Mouse (Mus musculus): ENCODE data around the gene Fbxw17.
"Not testable (repeated sequence)": the region's sequence is repeated elsewhere in the genome, so short reads cannot be mapped to it uniquely, and the experiment has no call there.

Gene Fbxw17

DNA sequence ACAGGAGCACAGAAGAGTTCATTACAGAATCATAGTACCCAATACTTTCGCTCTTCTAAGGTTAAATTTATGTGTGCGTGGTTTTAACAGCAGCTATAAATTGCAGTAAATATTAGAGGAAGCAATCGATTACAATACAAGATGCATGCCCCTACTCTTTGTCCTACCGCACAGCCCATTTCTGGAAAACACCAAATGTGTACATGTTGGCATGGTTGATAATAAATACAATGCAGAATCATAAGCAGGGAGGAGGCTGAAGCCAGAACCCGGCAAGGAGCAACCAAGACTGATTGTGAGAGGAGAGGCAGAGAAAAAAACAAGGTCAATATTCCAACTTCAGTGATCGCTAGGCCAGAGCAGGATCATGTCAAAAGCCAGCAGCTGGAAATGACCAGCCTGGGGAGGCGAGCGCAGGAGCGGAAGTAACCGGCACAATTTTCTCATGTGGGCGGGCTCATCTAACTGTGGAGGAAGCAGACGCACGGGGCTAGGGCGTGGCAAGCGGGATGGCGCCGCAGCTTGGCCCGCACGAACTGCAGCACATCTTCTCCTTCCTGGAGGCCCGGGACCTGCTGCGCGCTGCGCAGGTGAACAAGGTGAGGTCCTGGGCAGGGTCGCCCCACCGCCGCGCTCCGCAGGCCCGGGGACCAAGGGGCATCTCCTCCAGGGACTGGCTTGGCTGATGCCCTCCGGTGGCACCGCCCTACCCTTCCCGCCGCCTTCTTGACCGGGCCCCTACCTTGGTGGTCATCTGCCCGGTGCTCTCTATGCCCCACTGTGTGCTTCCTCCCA is at the start of gene Fbxw17:
Fbxw17 (plus strand) TSS at position 476 of the 795 bp plus-strand sequence.
- peak; percentile 77 for DNase-seq

DNA sequence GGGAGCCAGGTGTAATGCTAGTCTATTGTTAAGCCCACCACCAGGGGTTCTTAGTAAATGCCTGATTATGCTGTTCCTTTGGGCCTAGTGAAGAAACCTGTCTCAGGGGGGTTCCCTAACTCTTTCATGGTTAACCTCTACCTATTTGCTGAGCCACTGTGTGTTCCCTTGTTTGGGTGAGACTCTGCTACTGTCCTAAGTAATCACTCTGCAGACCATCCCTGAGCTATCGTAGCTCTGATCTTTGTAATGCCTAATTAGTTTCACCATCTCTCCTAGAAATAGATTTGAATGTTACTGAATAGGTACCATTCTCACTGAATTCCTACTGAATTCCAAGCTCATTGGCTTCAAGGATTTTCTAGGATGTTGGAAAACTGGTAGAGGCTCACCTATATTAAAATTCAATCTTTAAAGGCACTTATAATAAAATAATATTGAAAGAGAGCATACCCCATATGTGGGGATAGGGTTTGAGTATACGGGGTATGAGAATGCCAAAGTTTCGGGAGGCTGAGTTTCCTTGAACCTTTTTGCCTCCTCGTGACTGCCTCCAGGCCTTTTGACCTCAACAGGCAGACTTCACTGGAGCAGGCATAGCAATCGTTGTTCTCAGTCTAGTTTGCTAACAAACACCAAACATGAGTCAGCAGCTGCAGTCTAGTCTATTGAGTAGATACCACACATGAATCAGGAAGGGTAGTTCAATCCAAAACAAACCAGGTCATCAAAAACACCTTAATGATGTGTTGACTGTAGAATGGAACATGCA is 44.5 kb upstream of the Fbxw17 start:
- DNase-seq: not testable (repeated sequence)

DNA sequence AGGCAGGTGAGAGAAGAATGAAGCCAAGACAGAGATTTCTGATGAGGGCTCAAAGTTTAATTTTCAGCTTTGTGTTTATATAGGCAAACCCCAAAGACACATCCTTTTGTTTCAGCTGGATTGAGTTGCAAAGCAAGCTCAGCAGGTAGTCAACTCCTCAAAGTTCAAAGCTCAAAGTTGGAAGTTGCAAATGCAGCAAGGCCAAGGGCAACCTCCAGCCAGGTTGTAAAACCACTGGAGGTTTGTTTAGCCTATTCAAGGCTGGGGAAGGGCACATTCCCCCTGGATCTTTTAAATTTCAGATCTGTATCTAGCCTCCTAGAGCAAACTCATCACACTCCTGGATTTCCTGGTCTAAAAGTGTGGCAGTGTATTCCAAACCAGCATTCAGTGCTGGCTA is 28.5 kb upstream of the Fbxw17 start:
- not testable (repeated sequence) for DNase-seq

DNA sequence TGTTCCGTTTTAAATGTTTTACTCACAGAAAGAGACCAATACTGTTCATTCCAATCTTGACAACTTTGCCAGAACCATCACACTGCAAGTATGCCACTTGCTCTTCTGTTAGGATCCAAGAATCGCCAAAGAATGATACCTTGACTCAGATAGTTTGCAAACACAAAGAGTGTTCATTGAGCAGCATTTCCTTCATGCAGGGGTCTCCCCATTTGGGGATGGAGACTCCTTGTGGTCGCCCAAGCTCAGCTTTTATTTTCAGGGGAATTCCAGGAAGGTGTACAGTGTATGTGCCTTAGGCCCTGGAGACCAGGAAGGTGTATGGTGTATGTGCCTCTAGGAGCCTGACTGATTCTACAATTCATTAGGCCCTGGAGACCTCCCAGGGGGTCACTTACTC is 757 bp downstream of the Fbxw17 start:
- DNase-seq: no peak

DNA sequence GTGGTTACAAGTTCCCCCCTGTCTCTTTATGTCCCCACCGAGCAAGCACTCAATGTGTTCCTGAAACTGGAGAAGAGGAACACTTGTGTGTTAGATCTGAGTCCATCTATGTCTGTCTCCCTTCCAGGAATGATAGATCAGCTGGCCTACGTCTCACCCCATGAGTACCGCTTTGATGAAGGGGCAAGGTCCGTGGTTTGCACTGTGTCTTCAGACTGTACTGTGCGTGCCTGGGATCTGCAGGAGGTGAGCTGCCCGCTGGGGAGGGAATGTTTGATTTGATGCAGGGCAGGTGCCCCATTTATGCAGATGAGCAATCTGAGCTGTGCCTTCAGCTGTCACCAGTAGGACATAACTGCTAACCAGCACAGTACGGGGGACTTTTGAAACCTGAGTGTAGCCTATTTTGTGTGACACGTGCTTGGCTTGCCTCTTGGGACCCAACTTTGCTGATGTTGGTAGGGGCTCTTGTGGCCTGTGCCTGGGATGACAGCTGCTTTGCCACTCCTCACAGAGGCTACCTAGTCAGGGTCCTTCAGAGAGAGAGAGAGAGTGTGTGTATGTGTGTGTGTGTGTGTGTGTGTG is 6.1 kb downstream of the Fbxw17 start:
- DNase-seq: no peak

DNA sequence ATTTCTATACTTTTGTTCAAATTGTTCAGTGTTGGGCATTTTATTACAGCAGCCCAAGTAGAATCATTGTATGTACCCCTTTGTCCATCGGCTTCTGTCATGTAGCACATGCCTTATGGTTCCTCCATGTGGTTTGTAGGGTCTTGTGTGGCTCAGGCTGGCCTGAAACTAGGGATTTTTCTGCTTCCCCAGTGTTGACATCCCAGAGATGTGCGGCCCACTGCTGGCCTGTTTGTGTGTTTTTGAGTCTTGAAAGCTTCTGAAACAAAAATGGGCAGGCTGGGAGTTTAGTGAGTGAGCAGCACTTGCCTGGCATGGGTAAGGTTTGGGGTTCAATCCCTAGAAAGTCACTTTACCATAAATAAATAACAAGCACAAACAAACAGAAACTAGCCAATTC is 6.9 kb downstream of the Fbxw17 start:
- no peak for DNase-seq

DNA sequence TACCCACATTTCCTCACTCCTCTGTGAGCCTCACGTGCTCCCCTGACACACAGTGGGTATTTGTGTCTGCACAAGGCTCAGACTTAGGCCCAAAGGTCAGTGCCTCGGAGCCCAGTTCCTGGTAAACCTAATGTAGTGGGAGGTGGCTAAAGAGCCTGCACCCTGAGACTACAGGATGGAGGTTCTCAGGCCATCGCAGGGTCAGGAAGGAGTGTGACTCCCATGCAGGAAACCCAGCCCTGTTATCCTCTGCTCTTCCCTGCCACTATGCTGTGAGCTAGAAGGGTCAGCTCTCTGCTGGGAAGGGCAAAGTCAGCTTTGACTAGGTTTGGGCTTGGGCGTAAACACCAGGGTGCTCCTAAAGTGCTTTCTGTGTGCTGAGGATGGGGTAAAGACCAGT is 9.0 kb downstream of the Fbxw17 start:
- no peak for DNase-seq

DNA sequence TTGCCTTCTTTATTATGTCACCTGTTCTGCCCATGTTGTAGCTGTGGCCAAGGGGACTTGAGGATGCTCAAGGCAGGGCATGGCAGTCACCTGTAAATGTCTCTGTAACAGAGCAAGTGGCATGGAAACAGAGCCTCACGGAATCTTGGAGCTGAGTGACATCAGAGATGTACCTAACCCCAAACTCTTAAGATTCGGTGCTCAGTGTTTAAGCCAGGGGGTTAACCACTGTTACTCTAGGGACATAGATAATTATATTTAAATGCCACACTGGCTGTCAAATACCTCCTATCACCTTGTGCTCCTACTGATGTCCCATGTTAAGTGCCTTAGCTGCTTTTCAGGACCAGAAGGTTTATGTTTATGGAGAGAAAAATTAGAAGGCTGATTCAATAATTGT is 26.1 kb downstream of the Fbxw17 start, which contains the start of gene Gm47429:
Gm47429 (minus strand) TSS at position 101 of the 400 bp plus-strand sequence.
- DNase-seq: no peak

DNA sequence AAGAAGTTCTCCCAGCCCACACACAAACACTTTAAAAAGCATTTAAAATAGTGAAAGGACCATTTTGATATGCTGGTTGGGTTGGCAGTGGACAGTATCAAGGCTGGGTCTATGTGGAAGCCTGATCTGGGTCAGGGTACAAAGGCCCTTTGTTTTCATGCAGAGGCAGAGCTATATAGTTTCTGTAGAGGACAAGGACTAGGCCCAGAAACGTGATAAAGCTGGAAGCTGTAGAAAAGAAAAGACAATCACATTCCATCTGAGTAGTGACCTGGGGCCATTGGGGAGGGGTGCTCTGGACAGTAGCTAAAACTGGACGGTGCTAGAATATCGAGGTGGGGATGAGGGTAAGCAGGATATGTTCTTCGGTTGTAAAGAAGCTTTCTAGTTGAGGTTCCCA is 27.6 kb downstream of the Fbxw17 start:
- DNase-seq: no peak

DNA sequence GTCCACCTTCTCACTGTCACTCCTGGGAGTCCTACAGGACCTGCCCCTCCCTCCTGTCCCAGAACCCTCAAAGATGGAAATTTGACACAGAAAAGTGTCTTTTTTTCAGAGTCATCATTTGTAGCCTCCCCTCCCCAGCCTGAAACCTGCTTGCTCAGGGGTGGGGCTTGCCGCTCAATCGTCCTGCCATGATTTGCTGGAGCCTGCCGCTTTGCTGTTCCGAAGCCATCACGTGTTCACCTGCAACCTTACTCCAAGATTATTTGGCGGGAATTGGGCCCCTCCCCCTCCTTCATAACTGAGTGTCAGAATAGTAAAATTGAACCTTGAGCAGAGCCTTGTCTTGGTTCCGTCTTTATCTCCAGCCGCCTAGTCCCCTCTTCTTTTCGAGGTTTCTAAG is 34.6 kb downstream of the Fbxw17 start:
- DNase-seq: not testable (repeated sequence)

DNA sequence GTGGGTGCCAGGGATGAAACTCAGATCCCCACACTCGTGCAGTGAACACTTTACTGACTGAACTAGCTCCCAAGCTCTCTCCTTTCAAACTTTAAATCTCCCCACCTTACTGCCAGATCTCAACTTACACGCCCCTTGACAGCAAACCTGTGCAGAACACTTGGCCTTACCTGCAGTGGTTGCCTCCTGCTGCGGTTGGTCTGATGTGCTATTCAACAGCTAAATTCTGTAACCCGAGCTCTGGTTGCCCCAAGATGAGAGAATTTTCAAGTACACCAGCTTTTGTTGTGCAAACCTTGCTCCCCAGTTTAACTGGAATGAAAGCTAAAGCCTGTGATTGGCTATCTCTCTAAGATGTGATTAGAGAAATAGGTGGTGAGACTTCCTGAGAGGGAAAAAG is 35.8 kb downstream of the Fbxw17 start:
- no peak for DNase-seq

DNA sequence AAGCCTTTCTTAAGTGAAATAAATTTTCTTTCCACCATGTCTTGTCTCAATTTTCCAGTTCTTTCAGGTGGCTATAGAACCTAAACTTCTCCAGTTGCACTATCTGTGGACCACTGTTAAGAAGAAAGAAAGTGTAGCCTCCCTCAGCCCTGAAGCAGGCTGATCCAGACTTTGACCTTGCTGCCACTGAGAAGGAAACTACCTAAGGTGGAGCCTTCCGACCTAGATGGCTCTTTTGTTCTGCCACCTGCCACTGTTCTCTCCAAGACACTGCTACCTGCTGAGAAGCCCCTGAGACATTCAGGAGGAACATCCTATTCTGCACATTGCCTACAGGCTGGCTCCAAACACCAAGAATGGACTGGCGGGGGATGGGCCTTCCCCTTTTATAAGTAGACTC is 42.8 kb downstream of the Fbxw17 start:
- DNase-seq: not testable (repeated sequence)

DNA sequence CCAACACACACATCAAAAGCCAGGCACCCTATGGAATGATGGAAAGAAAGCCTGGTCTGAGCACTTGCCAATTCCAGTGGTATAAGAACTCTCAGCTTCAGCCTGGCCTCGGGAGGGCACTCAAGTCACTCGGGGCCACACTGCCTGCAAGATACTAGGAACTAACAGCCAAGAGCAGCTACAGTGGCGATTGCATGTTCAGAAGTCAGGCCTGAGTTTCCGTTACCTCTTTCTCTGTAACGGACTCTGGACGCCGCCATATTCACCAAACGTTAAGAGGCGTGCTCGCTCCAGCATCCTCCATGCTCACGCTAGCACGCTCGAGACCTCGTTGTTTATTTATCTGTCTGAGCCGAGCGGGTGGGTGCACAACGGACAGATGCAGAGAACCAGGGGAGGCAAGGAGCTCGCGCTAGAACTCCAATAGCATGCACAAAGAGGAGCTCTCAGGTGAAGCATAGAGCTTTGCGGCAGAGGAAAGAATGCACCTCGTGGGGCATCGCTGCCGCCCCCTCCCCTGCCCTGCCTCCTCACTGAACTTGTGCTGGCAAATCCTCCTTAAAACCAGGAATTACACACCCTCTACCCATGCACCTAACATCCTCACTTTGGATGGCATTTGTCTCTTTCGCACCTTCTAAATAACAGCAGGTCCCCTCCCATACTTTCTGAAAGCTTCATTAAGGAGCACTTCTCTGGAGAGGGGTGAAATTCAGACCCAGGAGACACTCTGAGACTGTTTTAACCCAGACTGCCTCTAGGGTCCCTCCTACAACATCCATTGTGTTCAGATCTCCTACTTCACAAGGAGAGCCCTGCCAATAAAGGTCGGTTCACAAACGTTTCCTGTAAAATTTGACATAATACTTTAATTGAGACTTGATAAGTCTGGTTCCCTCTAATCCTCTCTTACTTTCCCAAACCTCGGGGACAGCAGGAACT is 47.2 kb downstream of the Fbxw17 start:
- no peak for DNase-seq

DNA sequence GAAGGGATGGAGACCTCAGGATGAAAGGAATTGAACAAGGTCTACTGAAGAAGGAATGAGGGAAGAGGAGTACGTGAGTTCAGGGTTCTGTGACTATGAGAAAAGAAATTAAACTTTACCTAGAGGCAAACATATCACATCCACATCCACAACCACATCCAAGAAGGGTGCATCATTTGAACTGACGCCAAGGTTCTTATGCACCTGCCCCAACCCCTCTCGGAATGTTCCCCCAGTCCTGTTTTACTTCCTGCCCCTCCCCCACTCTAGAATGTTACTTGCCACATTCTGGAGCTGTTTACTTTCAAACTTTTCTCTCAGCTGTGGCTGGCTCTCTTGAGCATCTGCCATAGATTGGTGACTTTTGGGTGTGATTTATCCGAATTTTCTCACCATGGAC is 49.3 kb downstream of the Fbxw17 start, which contains the start of gene Nutm2:
Nutm2 (plus strand) TSS at position 301 of the 400 bp plus-strand sequence.
- no peak for DNase-seq
